Mouse (Mus musculus) forebrain, embryonic 14.5 days (tissue): Measurements from ENCODE around the gene Tmprss12. TPM values are rescaled to one million over a fixed set of nuclear protein-coding genes. Genes with fewer than 3 reads are reported as not detected.
A peak's percentile ranks its signal among the peaks of the same experiment; 100 is the strongest.
"Not testable (repeated sequence)": the region's sequence is repeated elsewhere in the genome, so short reads cannot be mapped to it uniquely, and the experiment has no call there.

Experiments
- ATAC-seq: fragments of 200-750 bp; cut with Nextera tagmentation; 2 replicates; pipeline ENCODE4 v1.8.0; 2017; ENCODE audit warnings: mild to moderate bottlenecking, moderate library complexity
- DNase-seq: peaks from one replicate; pipeline ENCODE4 v3.0.0-alpha.2; 2015; ENCODE audit warnings: low spot score
- H3K27ac ChIP-seq: fragments of 300-500 bp; sonication (generic); 2 replicates; pipeline ENCODE4 v1.5.1; 2014; ENCODE audit warnings: low read depth, mild to moderate bottlenecking, control low read depth, low read length, moderate library complexity
- H3K27me3 ChIP-seq: fragments of 300-500 bp; sonication (generic); replicated peaks from 2 replicates; pipeline ENCODE4 v1.6.1; 2014; ENCODE audit warnings: low read length, control low read depth, mixed read lengths; ENCODE audit not compliant: control insufficient read depth, insufficient read depth
- H3K36me3 ChIP-seq: fragments of 300-500 bp; sonication (generic); 2 replicates; pipeline ENCODE4 v1.6.1; 2014; ENCODE audit warnings: low read length, control low read depth; ENCODE audit not compliant: control insufficient read depth, insufficient read depth
- H3K4me1 ChIP-seq: fragments of 300-500 bp; sonication (generic); 2 replicates; pipeline ENCODE4 v1.6.1; 2014; ENCODE audit warnings: antibody characterized with exemption, low read length, control low read depth; ENCODE audit not compliant: control insufficient read depth, insufficient read depth
- H3K4me2 ChIP-seq: fragments of 300-500 bp; sonication (generic); 2 replicates; pipeline ENCODE4 v1.6.1; 2014; ENCODE audit warnings: mild to moderate bottlenecking, control low read depth, low read length
- H3K4me3 ChIP-seq: fragments of 300-500 bp; sonication (generic); 2 replicates; pipeline ENCODE4 v1.5.1; 2014; ENCODE audit warnings: low read depth, low read length, control low read depth
- H3K9ac ChIP-seq: fragments of 300-500 bp; sonication (generic); 2 replicates; pipeline ENCODE4 v1.6.1; 2014; ENCODE audit warnings: mild to moderate bottlenecking, low read length, control low read depth, moderate library complexity
- H3K9me3 ChIP-seq: fragments of 300-500 bp; sonication (generic); replicated peaks from 2 replicates; pipeline ENCODE4 v1.6.1; 2016; ENCODE audit warnings: low read length, control low read depth, mixed read lengths; ENCODE audit not compliant: control insufficient read depth
- WGBS: fragments of 180-500 bp; shearing (Covaris S2); extraction: QIAGEN DNeasy Blood & Tissue Kit; methylation state at CpG from one replicate; pipeline ENCODE4 v1.1.7; 2014; 5-methylcytosine and 5-hydroxymethylcytosine counted together
- polyA plus RNA-seq: library from polyadenylated mRNA; unstranded; fragments of >200 nt; fragmentation: Nextera tagmentation; extraction: Ambion mirVana; gene quantifications from 2 replicates; pipeline ENCODE4 v1.2.1, GENCODE M21; 2014

Tmprss12 gene
- polyA plus RNA-seq, 1 experiment from 2014 or later: not detected

- DNase-seq, H3K4me2 ChIP-seq, H3K9me3 ChIP-seq, ATAC-seq, H3K9ac ChIP-seq, H3K4me1 ChIP-seq, H3K36me3 ChIP-seq, H3K27ac ChIP-seq, H3K27me3 ChIP-seq, H3K4me3 ChIP-seq: not testable (repeated sequence)
- WGBS: 74% methylated on average over 3 of the region's 4 CpGs
These were observed 47.5 kb downstream of the Tmprss12 start for GRCm38 (mm10) chr15:100328089-100328488.

- not testable (repeated sequence) for H3K27me3 ChIP-seq, H3K36me3 ChIP-seq, DNase-seq, H3K27ac ChIP-seq, H3K9ac ChIP-seq, H3K4me2 ChIP-seq, H3K4me1 ChIP-seq, ATAC-seq, H3K9me3 ChIP-seq, H3K4me3 ChIP-seq
- WGBS: 62% methylated on average over 9 of the region's 10 CpGs
These were observed 48.7 kb downstream of the Tmprss12 start for GRCm38 (mm10) chr15:100329336-100329735.

GRCm38 (mm10) chr15:100330739-100331138 is 50.1 kb downstream of the Tmprss12 start:
- no peak overlapping the region for H3K9ac ChIP-seq
- DNase-seq (no peak), ATAC-seq (no peak)
- H3K4me3 ChIP-seq: no peak overlapping the region
- no peaks in the 10 kb centered on the region for H3K4me1 ChIP-seq
- no peak overlapping the region for H3K4me2 ChIP-seq
- H3K27me3 ChIP-seq: no peaks in the 10 kb centered on the region
- no peaks in the 10 kb centered on the region for H3K9me3 ChIP-seq
- no peak overlapping the region for H3K27ac ChIP-seq
- H3K36me3 ChIP-seq: no peaks in the 10 kb centered on the region
- 76% methylated on average over 7 of the region's 7 CpGs for WGBS

- H3K27me3 ChIP-seq, H3K27ac ChIP-seq, H3K9me3 ChIP-seq, H3K4me3 ChIP-seq, H3K9ac ChIP-seq, H3K4me2 ChIP-seq, DNase-seq, H3K4me1 ChIP-seq, H3K36me3 ChIP-seq: not testable (repeated sequence)
- 25% methylated on average over 2 of the region's 10 CpGs for WGBS
- peak; percentile 58; the same call in 1 of the 2 replicates for ATAC-seq
These were observed 51.7 kb downstream of the Tmprss12 start for GRCm38 (mm10) chr15:100332077-100332961.

- ATAC-seq (no peak), DNase-seq (no peak)
- Histone ChIP-seq H3K27me3 (no peaks in the 10 kb centered on the region), H3K9me3 (no peaks in the 10 kb centered on the region), H3K36me3 (no peaks in the 10 kb centered on the region), H3K27ac (no peak within 1 kb of the TSS), H3K4me3 (no peak within 1 kb of the TSS), H3K4me2 (no peak within 1 kb of the TSS), H3K4me1 (no peaks in the 10 kb centered on the region), H3K9ac (no peak within 1 kb of the TSS)
- WGBS: 79% methylated on average over 10 of the region's 10 CpGs
These were observed 54.0 kb downstream of the Tmprss12 start, which contains the start of gene Mettl7a3 for GRCm38 (mm10) chr15:100334629-100335028. TSS of gene Mettl7a3 (plus strand) at chr15:100334929.

GRCm38 (mm10) chr15:100337328-100337727 is 56.7 kb downstream of the Tmprss12 start:
- H3K9me3 ChIP-seq, H3K4me3 ChIP-seq, H3K27ac ChIP-seq, H3K27me3 ChIP-seq, H3K4me2 ChIP-seq, DNase-seq, H3K36me3 ChIP-seq, H3K4me1 ChIP-seq, ATAC-seq, H3K9ac ChIP-seq: not testable (repeated sequence)

- H3K9me3 ChIP-seq, H3K4me3 ChIP-seq, H3K4me1 ChIP-seq, H3K4me2 ChIP-seq, ATAC-seq, H3K27me3 ChIP-seq, H3K9ac ChIP-seq, H3K36me3 ChIP-seq, H3K27ac ChIP-seq: not testable (repeated sequence)
- DNase-seq: peak; percentile 45
- WGBS: 32% methylated on average over 7 of the region's 10 CpGs
These were observed 57.2 kb downstream of the Tmprss12 start for GRCm38 (mm10) chr15:100337847-100338246.

GRCm38 (mm10) chr15:100341314-100341980 is 60.8 kb downstream of the Tmprss12 start:
- not testable (repeated sequence) for H3K4me1 ChIP-seq, ATAC-seq, H3K36me3 ChIP-seq, H3K27ac ChIP-seq, H3K4me2 ChIP-seq, H3K9ac ChIP-seq, H3K4me3 ChIP-seq, DNase-seq, H3K9me3 ChIP-seq, H3K27me3 ChIP-seq
- WGBS: 68% methylated on average over 4 of the region's 5 CpGs
